Mouse (Mus musculus) forebrain, embryonic 15.5 days (tissue): ENCODE measurements around the gene Nox3. TPM values are rescaled to one million over a fixed set of nuclear protein-coding genes. Genes with fewer than 3 reads are reported as not detected.

Experiments
- ATAC-seq: fragments of 200-750 bp; cut with Nextera tagmentation; replicated peaks from 2 replicates; pipeline ENCODE4 v1.8.0; 2017; ENCODE audit warnings: mild to moderate bottlenecking, moderate TSS enrichment, moderate library complexity
- H3K27ac ChIP-seq: fragments of 300-500 bp; sonication (generic); replicated peaks from 2 replicates; pipeline ENCODE4 v1.5.1; 2015; ENCODE audit warnings: mild to moderate bottlenecking, inconsistent platforms
- H3K27me3 ChIP-seq: fragments of 300-500 bp; sonication (generic); 2 replicates; pipeline ENCODE4 v1.6.1; 2015; ENCODE audit warnings: inconsistent platforms
- H3K36me3 ChIP-seq: fragments of 300-500 bp; sonication (generic); 2 replicates; pipeline ENCODE4 v1.6.1; 2015; ENCODE audit warnings: mild to moderate bottlenecking, inconsistent platforms
- H3K4me1 ChIP-seq: fragments of 300-500 bp; sonication (generic); 2 replicates; pipeline ENCODE4 v1.6.1; 2015; ENCODE audit warnings: inconsistent platforms
- H3K4me2 ChIP-seq: fragments of 300-500 bp; sonication (generic); replicated peaks from 2 replicates; pipeline ENCODE4 v1.6.1; 2015; ENCODE audit warnings: mild to moderate bottlenecking, inconsistent platforms
- H3K4me3 ChIP-seq: fragments of 300-500 bp; sonication (generic); 2 replicates; pipeline ENCODE4 v1.5.1; 2015; ENCODE audit warnings: mild to moderate bottlenecking, inconsistent platforms
- H3K9ac ChIP-seq: fragments of 300-500 bp; sonication (generic); replicated peaks from 2 replicates; pipeline ENCODE4 v1.6.1; 2015; ENCODE audit warnings: mild to moderate bottlenecking, inconsistent platforms
- H3K9me3 ChIP-seq: fragments of 300-500 bp; sonication (generic); 2 replicates; pipeline ENCODE4 v1.6.1; 2016; ENCODE audit warnings: inconsistent platforms
- WGBS: fragments of 180-500 bp; shearing (Covaris S2); methylation state at CpG from one replicate; pipeline ENCODE4 v1.1.7; 2015; ENCODE audit warnings: mixed read lengths; 5-methylcytosine and 5-hydroxymethylcytosine counted together
- polyA plus RNA-seq: library from polyadenylated mRNA; unstranded; fragments of >200 nt; fragmentation: Nextera tagmentation; extraction: Ambion mirVana; gene quantifications from 2 replicates; pipeline ENCODE4 v1.2.1, GENCODE M21; 2015

Gene Nox3
- polyA plus RNA-seq, 1 experiment from 2014 or later = not detected

GRCm38 (mm10) chr17:3659497-3659896 is 36.6 kb downstream of the Nox3 start:
- H3K9me3 ChIP-seq = no peaks in the 10 kb centered on the region
- H3K4me2 ChIP-seq = no peak overlapping the region
- no peak overlapping the region for H3K27ac ChIP-seq
- no peaks in the 10 kb centered on the region for H3K4me1 ChIP-seq
- no peak for ATAC-seq
- H3K27me3 ChIP-seq = no peaks in the 10 kb centered on the region
- WGBS = 82% methylated on average over 5 of the region's 5 CpGs
- H3K9ac ChIP-seq = no peak overlapping the region
- H3K36me3 ChIP-seq = no peaks in the 10 kb centered on the region
- H3K4me3 ChIP-seq = no peak overlapping the region

GRCm38 (mm10) chr17:3650377-3650776 is 45.7 kb downstream of the Nox3 start:
- no peak for ATAC-seq
- Histone ChIP-seq H3K9ac (no peak overlapping the region), H3K36me3 (no peaks in the 10 kb centered on the region), H3K4me2 (no peak overlapping the region), H3K4me1 (no peaks in the 10 kb centered on the region; the same call in 1 of the 2 replicates), H3K4me3 (no peak overlapping the region), H3K27me3 (no peaks in the 10 kb centered on the region), H3K27ac (no peak overlapping the region), H3K9me3 (no peaks in the 10 kb centered on the region)
- 20% methylated on average over 3 of the region's 3 CpGs for WGBS

GRCm38 (mm10) chr17:3643582-3643981 is 52.5 kb downstream of the Nox3 start:
- no peak overlapping the region for H3K4me3 ChIP-seq
- no peak for ATAC-seq
- no peak overlapping the region for H3K4me2 ChIP-seq
- peaks cover 11% of the 10 kb centered on the region for H3K4me1 ChIP-seq
- H3K9me3 ChIP-seq = no peaks in the 10 kb centered on the region
- no peak overlapping the region for H3K9ac ChIP-seq
- H3K27ac ChIP-seq = no peak overlapping the region
- 91% methylated on average over 2 of the region's 2 CpGs for WGBS
- H3K36me3 ChIP-seq = no peaks in the 10 kb centered on the region
- no peaks in the 10 kb centered on the region for H3K27me3 ChIP-seq

GRCm38 (mm10) chr17:3641456-3641855 is 54.6 kb downstream of the Nox3 start:
- 15% methylated on average over 5 of the region's 5 CpGs for WGBS
- Histone ChIP-seq H3K4me1 (peaks cover 11% of the 10 kb centered on the region), H3K4me2 (no peak overlapping the region), H3K27ac (peak overlapping the region; percentile 12; the same call in 1 of the 2 replicates), H3K4me3 (no peak overlapping the region), H3K9ac (no peak overlapping the region), H3K36me3 (no peaks in the 10 kb centered on the region), H3K27me3 (no peaks in the 10 kb centered on the region), H3K9me3 (no peaks in the 10 kb centered on the region)
- no peak for ATAC-seq

GRCm38 (mm10) chr17:3638757-3639156 is 57.3 kb downstream of the Nox3 start:
- whole genome bisulfite sequencing = 46% methylated on average over 3 of the region's 3 CpGs
- H3K9me3 ChIP-seq = no peaks in the 10 kb centered on the region
- H3K4me2 ChIP-seq = no peak overlapping the region
- H3K9ac ChIP-seq = no peak overlapping the region
- H3K27me3 ChIP-seq = no peaks in the 10 kb centered on the region
- peaks cover 11% of the 10 kb centered on the region for H3K4me1 ChIP-seq
- no peaks in the 10 kb centered on the region for H3K36me3 ChIP-seq
- H3K27ac ChIP-seq = no peak overlapping the region
- H3K4me3 ChIP-seq = no peak overlapping the region
- no peak for ATAC-seq

- no peak overlapping the region for H3K4me2 ChIP-seq
- H3K4me3 ChIP-seq = no peak overlapping the region
- no peaks in the 10 kb centered on the region for H3K36me3 ChIP-seq
- WGBS = 57% methylated on average over 3 of the region's 3 CpGs
- H3K27ac ChIP-seq = no peak overlapping the region
- H3K4me1 ChIP-seq = no peaks in the 10 kb centered on the region
- no peak overlapping the region for H3K9ac ChIP-seq
- no peak for ATAC-seq
- no peaks in the 10 kb centered on the region for H3K9me3 ChIP-seq
- H3K27me3 ChIP-seq = no peaks in the 10 kb centered on the region
These were observed 63.6 kb downstream of the Nox3 start for GRCm38 (mm10) chr17:3632501-3632900.

GRCm38 (mm10) chr17:3616329-3617216 is 79.5 kb downstream of the Nox3 start:
- H3K27me3 ChIP-seq = no peaks in the 10 kb centered on the region
- H3K36me3 ChIP-seq = no peaks in the 10 kb centered on the region
- no peak overlapping the region for H3K27ac ChIP-seq
- peaks cover 1% of the 10 kb centered on the region for H3K4me1 ChIP-seq
- WGBS = 75% methylated on average over 7 of the region's 7 CpGs
- H3K4me2 ChIP-seq = no peak overlapping the region
- H3K9ac ChIP-seq = no peak overlapping the region
- no peak overlapping the region for H3K4me3 ChIP-seq
- no peak for ATAC-seq
- no peaks in the 10 kb centered on the region for H3K9me3 ChIP-seq

- Histone ChIP-seq H3K27me3 (no peaks in the 10 kb centered on the region), H3K4me2 (no peak overlapping the region), H3K9ac (no peak overlapping the region), H3K36me3 (no peaks in the 10 kb centered on the region), H3K4me1 (peaks cover 6% of the 10 kb centered on the region), H3K4me3 (no peak overlapping the region), H3K27ac (no peak overlapping the region), H3K9me3 (no peaks in the 10 kb centered on the region)
- 84% methylated on average over 1 of the region's 1 CpGs for WGBS
- no peak for ATAC-seq
These were observed 80.5 kb downstream of the Nox3 start for GRCm38 (mm10) chr17:3615553-3615952.

- Histone ChIP-seq H3K4me3 (no peak overlapping the region), H3K9me3 (no peaks in the 10 kb centered on the region), H3K4me1 (peaks cover 12% of the 10 kb centered on the region), H3K27ac (peak overlapping the region; percentile 90), H3K9ac (peak overlapping the region; percentile 46; the same call in 1 of the 2 replicates), H3K4me2 (peak overlapping the region; percentile 46), H3K36me3 (no peaks in the 10 kb centered on the region), H3K27me3 (no peaks in the 10 kb centered on the region)
- WGBS = 80% methylated on average over 5 of the region's 5 CpGs
- ATAC-seq = no peak
These were observed 84.3 kb downstream of the Nox3 start for GRCm38 (mm10) chr17:3611781-3612075.

- peaks cover 12% of the 10 kb centered on the region for H3K4me1 ChIP-seq
- WGBS = 11% methylated on average over 21 of the region's 21 CpGs
- H3K27me3 ChIP-seq = no peaks in the 10 kb centered on the region
- ATAC-seq = peak; percentile 87
- no peaks in the 10 kb centered on the region for H3K9me3 ChIP-seq
- H3K9ac ChIP-seq = peak overlapping the region; percentile 46
- peak overlapping the region; percentile 33 for H3K4me3 ChIP-seq
- H3K27ac ChIP-seq = peak overlapping the region; percentile 90
- peak overlapping the region; percentile 46 for H3K4me2 ChIP-seq
- H3K36me3 ChIP-seq = no peaks in the 10 kb centered on the region
These were observed 84.9 kb downstream of the Nox3 start for GRCm38 (mm10) chr17:3610928-3611780.

- Histone ChIP-seq H3K9me3 (no peaks in the 10 kb centered on the region), H3K9ac (no peak overlapping the region), H3K27me3 (no peaks in the 10 kb centered on the region), H3K4me3 (peak overlapping the region; percentile 33), H3K4me1 (peaks cover 12% of the 10 kb centered on the region), H3K4me2 (peak overlapping the region; percentile 46), H3K36me3 (no peaks in the 10 kb centered on the region), H3K27ac (peak overlapping the region; percentile 90)
- ATAC-seq = peak; percentile 57
- 33% methylated on average over 7 of the region's 7 CpGs for WGBS
These were observed 85.7 kb downstream of the Nox3 start for GRCm38 (mm10) chr17:3610307-3610754.
